Mouse (Mus musculus) liver, embryonic 14.5 days (tissue): ENCODE results near the gene Csrp1. TPM values are rescaled to one million over a fixed set of nuclear protein-coding genes. Genes with fewer than 3 reads are reported as not detected.
A peak's percentile ranks its signal among the peaks of the same experiment; 100 is the strongest.

Experiments used
- ATAC-seq: fragments of 200-750 bp; cut with Nextera tagmentation; 2 replicates; pipeline ENCODE4 v1.8.0; 2017; ENCODE audit warnings: moderate number of reproducible peaks, mild to moderate bottlenecking, moderate library complexity; ENCODE audit not compliant: insufficient read depth
- DNase-seq, 3 experiments: peaks; one replicate each; pipeline ENCODE4 v3.0.0-alpha.2; 2012 to 2013; ENCODE audit warnings: low read depth in 3 of 3, low spot score in 3 of 3
- H3K27ac ChIP-seq: fragments of 300-500 bp; sonication (generic); 2 replicates; pipeline ENCODE4 v1.5.1; 2014; ENCODE audit warnings: moderate library complexity, mild to moderate bottlenecking, control low read depth, inconsistent platforms
- H3K27me3 ChIP-seq: fragments of 300-500 bp; sonication (generic); 2 replicates; pipeline ENCODE4 v1.6.1; 2014; ENCODE audit warnings: mild to moderate bottlenecking, low read length, moderate library complexity; ENCODE audit not compliant: control insufficient read depth, insufficient read depth
- H3K36me3 ChIP-seq: fragments of 300-500 bp; sonication (generic); replicated peaks from 2 replicates; pipeline ENCODE4 v1.6.1; 2014; ENCODE audit warnings: low read depth; ENCODE audit not compliant: control insufficient read depth, insufficient read depth
- H3K4me1 ChIP-seq, 2 experiments: fragments of 200-500 bp in 1 of 2; fragments of 300-500 bp in 1 of 2; sonication (generic) in 1 of 2; replicated peaks; 2 replicates each; pipeline ENCODE4 v1.6.1; 2012 to 2014; ENCODE audit warnings: antibody characterized with exemption in 1 of 2, inconsistent platforms in 1 of 2, low read length in 1 of 2; ENCODE audit not compliant: control insufficient read depth in 2 of 2, insufficient read depth in 2 of 2
- H3K4me2 ChIP-seq: fragments of 300-500 bp; sonication (generic); 2 replicates; pipeline ENCODE4 v1.6.1; 2014; ENCODE audit warnings: low read depth, mild to moderate bottlenecking, control low read depth, moderate library complexity
- H3K4me3 ChIP-seq, 2 experiments: fragments of 200-500 bp in 1 of 2; fragments of 300-500 bp in 1 of 2; sonication (generic) in 1 of 2; 2 replicates each; pipeline ENCODE4 v1.5.1; 2012 to 2014; ENCODE audit warnings: low read depth in 2 of 2, low read length in 2 of 2, mild to moderate bottlenecking in 2 of 2, control low read depth in 1 of 2, inconsistent platforms in 1 of 2, moderate library complexity in 1 of 2; ENCODE audit not compliant: insufficient read depth in 1 of 2
- H3K9ac ChIP-seq: fragments of 300-500 bp; sonication (generic); replicated peaks from 2 replicates; pipeline ENCODE4 v1.6.1; 2014; ENCODE audit warnings: mild to moderate bottlenecking, control low read depth, moderate library complexity
- H3K9me3 ChIP-seq: fragments of 300-500 bp; sonication (generic); 2 replicates; pipeline ENCODE4 v1.6.1; 2016; ENCODE audit warnings: low read length, mixed read lengths; ENCODE audit not compliant: control insufficient read depth
- CTCF ChIP-seq: IDR thresholded peaks from 2 replicates; pipeline ENCODE4 v1.5.1; 2016; ENCODE audit warnings: antibody characterized with exemption, low read depth, control low read depth
- EP300 ChIP-seq: IDR thresholded peaks from 2 replicates; pipeline ENCODE4 v1.6.1; 2016; ENCODE audit warnings: antibody characterized with exemption, low read depth
- WGBS: fragments of 180-500 bp; shearing (Covaris S2); extraction: QIAGEN DNeasy Blood & Tissue Kit; methylation state at CpG from one replicate; pipeline ENCODE4 v1.1.7; 2014; ENCODE audit not compliant: insufficient replicate concordance; 5-methylcytosine and 5-hydroxymethylcytosine counted together
- polyA plus RNA-seq, 2 experiments: library from polyadenylated mRNA; depleted of rRNA in 1 of 2; stranded (reverse) in 1 of 2; unstranded in 1 of 2; fragments of >200 nt; fragmentation: Nextera tagmentation in 1 of 2; extraction: Ambion mirVana in 1 of 2; gene quantifications; 2 replicates each; pipeline versions ENCODE4 v1.2.1 to v1.2.3; 2012 to 2014

Gene Csrp1
- polyA plus RNA-seq, 2 experiments = 33.8 to 35.7 TPM

GRCm38 (mm10) chr1:135729821-135730220 is 10.0 kb downstream of the Csrp1 start:
- ATAC-seq (no peak), DNase-seq (no peak)
- peak overlapping the region; percentile 82 to 87 for H3K4me3 ChIP-seq
- WGBS = 22% methylated on average over 4 of the region's 4 CpGs
- H3K4me1 ChIP-seq = peaks cover 11 to 31% of the 10 kb centered on the region in 2 experiments; a peak in 3 of 4 replicates
- peak overlapping the region; percentile 69 for H3K27ac ChIP-seq
- no peak for TF ChIP-seq CTCF
- TF ChIP-seq EP300 = no peak
- H3K36me3 ChIP-seq = no peaks in the 10 kb centered on the region
- H3K9ac ChIP-seq = peak overlapping the region; percentile 92
- no peaks in the 10 kb centered on the region for H3K27me3 ChIP-seq
- H3K9me3 ChIP-seq = no peaks in the 10 kb centered on the region
- H3K4me2 ChIP-seq = peak overlapping the region; percentile 94

- WGBS = 12% methylated on average over 3 of the region's 3 CpGs
- Histone ChIP-seq H3K9me3 (no peaks in the 10 kb centered on the region), H3K36me3 (no peaks in the 10 kb centered on the region), H3K27ac (no peak overlapping the region), H3K4me2 (peak overlapping the region; percentile 94), H3K27me3 (no peaks in the 10 kb centered on the region), H3K4me1 (peaks cover 11 to 33% of the 10 kb centered on the region in 2 experiments; a peak in 3 of 4 replicates), H3K4me3 (peak overlapping the region; percentile 82 to 87; a peak in 3 of 4 replicates), H3K9ac (0 out of 2 replicates have a peak overlapping the region, but pooled peaks have one; percentile 7)
- TF ChIP-seq EP300 (no peak), CTCF (no peak)
- no peak for ATAC-seq
- DNase-seq = no peak
These were observed 10.4 kb downstream of the Csrp1 start for GRCm38 (mm10) chr1:135730296-135730695.

GRCm38 (mm10) chr1:135731393-135731792 is 11.5 kb downstream of the Csrp1 start:
- H3K9ac ChIP-seq = no peak overlapping the region; the same call in 1 of the 2 replicates
- WGBS = 21% methylated on average over 7 of the region's 7 CpGs
- peaks cover 11 to 31% of the 10 kb centered on the region in 2 experiments; a peak in 3 of 4 replicates for H3K4me1 ChIP-seq
- H3K4me3 ChIP-seq = no peak overlapping the region
- ATAC-seq (no peak), DNase-seq (no peak)
- peak overlapping the region; percentile 15; the same call in 1 of the 2 replicates for H3K4me2 ChIP-seq
- H3K27me3 ChIP-seq = no peaks in the 10 kb centered on the region
- H3K9me3 ChIP-seq = no peaks in the 10 kb centered on the region
- no peaks in the 10 kb centered on the region for H3K36me3 ChIP-seq
- TF ChIP-seq CTCF (no peak), EP300 (no peak)
- H3K27ac ChIP-seq = no peak overlapping the region

- WGBS = 70% methylated on average over 11 of the region's 11 CpGs
- no peak overlapping the region for H3K4me2 ChIP-seq
- H3K4me1 ChIP-seq = peaks cover 11 to 29% of the 10 kb centered on the region in 2 experiments; a peak in 3 of 4 replicates
- ATAC-seq = no peak
- H3K9ac ChIP-seq = no peak overlapping the region
- H3K9me3 ChIP-seq = no peaks in the 10 kb centered on the region
- no peak overlapping the region for H3K27ac ChIP-seq
- H3K36me3 ChIP-seq = no peaks in the 10 kb centered on the region
- no peaks in the 10 kb centered on the region for H3K27me3 ChIP-seq
- TF ChIP-seq EP300 (no peak), CTCF (no peak)
- no peak overlapping the region for H3K4me3 ChIP-seq
- no peak for DNase-seq
These were observed 12.2 kb downstream of the Csrp1 start for GRCm38 (mm10) chr1:135731897-135732684.

GRCm38 (mm10) chr1:135734225-135734937 is 14.5 kb downstream of the Csrp1 start:
- Histone ChIP-seq H3K27me3 (no peaks in the 10 kb centered on the region), H3K4me2 (no peak overlapping the region), H3K4me1 (peaks cover 5 to 24% of the 10 kb centered on the region in 2 experiments; a peak in 3 of 4 replicates), H3K4me3 (no peak overlapping the region), H3K27ac (no peak overlapping the region), H3K9ac (no peak overlapping the region), H3K36me3 (no peaks in the 10 kb centered on the region; the same call in 1 of the 2 replicates), H3K9me3 (no peaks in the 10 kb centered on the region)
- TF ChIP-seq CTCF = no peak
- TF ChIP-seq EP300 = no peak
- WGBS = 66% methylated on average over 5 of the region's 7 CpGs
- no peak for DNase-seq
- no peak for ATAC-seq
